Mouse (Mus musculus): ENCODE data around the gene Tead2.

- TF ChIP-seq POLR2A (IDR thresholded peaks at IDR 0.05; ENCODE audit: low read depth, low read length) (no peak), CTCF (IDR thresholded peaks at IDR 0.05; ENCODE audit: extremely low read depth, insufficient read length, insufficient replicate concordance, low read depth, low read length) (no peak)
Observed at GRCm38 (mm10) chr7:45166950-45167401, 48.6 kb upstream of the Tead2 start.

Measured in small intestine, adult 2 months (tissue).